ENCODE assay signal across 25 mouse cellular contexts in the genomic region with DNA sequence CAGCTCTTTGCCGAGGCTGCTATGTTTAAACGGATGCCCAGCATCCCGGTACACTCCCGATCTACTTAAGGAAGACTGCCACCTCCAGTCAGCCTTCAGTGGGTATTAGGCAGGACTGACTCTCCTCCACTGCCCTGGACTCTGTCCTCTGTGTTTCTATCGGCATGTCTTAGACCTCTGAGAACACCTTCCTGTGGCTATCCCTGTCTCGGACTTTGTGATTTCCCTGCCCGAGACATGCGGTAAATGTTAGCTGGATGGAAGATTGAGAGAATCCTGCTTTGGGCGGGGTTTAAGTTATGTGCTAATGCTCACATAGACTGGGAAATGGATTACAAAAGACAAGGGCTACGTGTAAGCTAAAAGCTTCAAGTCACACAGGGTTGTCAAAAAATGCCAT. TPM values are rescaled to one million over a fixed set of nuclear protein-coding genes. Genes with fewer than 3 reads are reported as not detected.
DNase-seq lines count a peak whose midpoint lies in the region; ATAC-seq and TF ChIP-seq lines count a peak whose summit lies in the region.
"Had no signal": no experiment of that assay in that cellular context is flagged by ENCODE, and none has a peak within 500 bp of the region (broad histone marks: within the 10 kb centered on the region; RNA-seq: fewer than 3 reads in every experiment).

No protein-coding gene starts in this region.

- H3K27ac ChIP-seq in kidney, adult 2 months (ENCODE audit: insufficient read depth, low read depth, low read length), result no peak overlapping the region
- H3K27ac ChIP-seq in kidney, embryonic 14.5 days (ENCODE audit: low read depth, low read length), result no peak overlapping the region
- peak overlapping the region; percentile 91 for H3K27ac ChIP-seq in layer of hippocampus, adult 2 months
- H3K27ac ChIP-seq: forebrain, embryonic 10.5 days; forebrain, embryonic 13.5 days; gastrocnemius, adult 2 months; heart, embryonic 15.5 days; hindbrain, embryonic 10.5 days; hindbrain, embryonic 13.5 days had no signal

- no peak overlapping the region for H3K4me3 ChIP-seq in kidney, adult 2 months (ENCODE audit: insufficient read depth, low read depth, low read length)
- H3K4me3 ChIP-seq in kidney, embryonic 14.5 days (ENCODE audit: low read length), result no peak overlapping the region
- H3K4me3 ChIP-seq in layer of hippocampus, adult 2 months, result no peak overlapping the region
- H3K4me3 ChIP-seq: forebrain, embryonic 10.5 days; forebrain, embryonic 13.5 days; gastrocnemius, adult 2 months; heart, embryonic 12.5 days; heart, embryonic 15.5 days; hindbrain, embryonic 10.5 days; hindbrain, embryonic 13.5 days had no signal

- no peak overlapping the region for H3K4me2 ChIP-seq in kidney, embryonic 14.5 days (replicated peaks; ENCODE audit: low read depth, low read length)
- H3K4me2 ChIP-seq: forebrain, embryonic 13.5 days; heart, embryonic 12.5 days; heart, embryonic 15.5 days; hindbrain, embryonic 13.5 days had no signal

- H3K4me1 ChIP-seq in kidney, adult 2 months (ENCODE audit: control insufficient read depth, insufficient read depth, low read length), result no peaks in the 10 kb centered on the region
- H3K4me1 ChIP-seq in kidney, embryonic 14.5 days (ENCODE audit: control insufficient read depth, insufficient read depth, low read length), result no peaks in the 10 kb centered on the region

- no peaks in the 10 kb centered on the region for H3K9me3 ChIP-seq in kidney, embryonic 14.5 days (ENCODE audit: control insufficient read depth, low read length)
- H3K9me3 ChIP-seq: forebrain, embryonic 10.5 days; forebrain, embryonic 13.5 days; heart, embryonic 15.5 days; hindbrain, embryonic 13.5 days had no signal

- TF ChIP-seq CTCF in kidney, adult 2 months (conservative IDR thresholded peaks at IDR 0.05; ENCODE audit: insufficient read depth, insufficient read length, low read depth, low read length), result no peak
- no peak for TF ChIP-seq CTCF in layer of hippocampus, adult 2 months (conservative IDR thresholded peaks at IDR 0.05)

- H3K9ac ChIP-seq in kidney, embryonic 14.5 days (ENCODE audit: low read depth, low read length), result no peak overlapping the region
- H3K9ac ChIP-seq: forebrain, embryonic 13.5 days; forebrain, postnatal 0 days; heart, embryonic 12.5 days; heart, embryonic 15.5 days; hindbrain, embryonic 13.5 days had no signal

- peak; percentile 66 for DNase-seq in kidney, adult 2 months
- DNase-seq in layer of hippocampus, adult 2 months (ENCODE audit: low spot score in 2 of 2), result no peak
- DNase-seq in layer of hippocampus, adult 18-20 months (ENCODE audit: low spot score in 2 of 2), result no peak
- DNase-seq in kidney, postnatal 14 days, result peak; percentile 21
- DNase-seq in urinary bladder, postnatal 10 days (ENCODE audit: low spot score), result no peak
- DNase-seq in left cerebral cortex, adult 8-10 months (ENCODE audit: low spot score in 2 of 2), result no peak
- DNase-seq: adrenal gland, postnatal 10 days; cerebellum, adult 18-20 months; cerebellum, adult 9-10 months; cerebellum, postnatal 14 days; forebrain, postnatal 0 days; gastrocnemius, adult 2 months; gastrocnemius, postnatal 14 days; heart, adult 18-20 months; heart, postnatal 10 days; heart, postnatal 36 days had no signal

- WGBS in kidney, adult 2 months, result 80% methylated on average over 10 of the region's 10 CpGs
- 93% methylated on average over 10 of the region's 10 CpGs for WGBS in kidney, embryonic 14.5 days

- TF ChIP-seq POLR2A in kidney, adult 2 months (IDR thresholded peaks at IDR 0.05; ENCODE audit: low read depth, low read length), result no peak

- H3K36me3 ChIP-seq in kidney, adult 2 months (ENCODE audit: control insufficient read depth, insufficient read depth, low read length), result no peaks in the 10 kb centered on the region
- no peaks in the 10 kb centered on the region for H3K36me3 ChIP-seq in kidney, embryonic 14.5 days (ENCODE audit: control insufficient read depth, insufficient read depth, low read length)
- H3K36me3 ChIP-seq: forebrain, embryonic 10.5 days; heart, embryonic 12.5 days; heart, embryonic 15.5 days; hindbrain, embryonic 10.5 days; hindbrain, embryonic 13.5 days had no signal

- no peaks in the 10 kb centered on the region for H3K27me3 ChIP-seq in kidney, adult 2 months (replicated peaks; ENCODE audit: control insufficient read depth, insufficient read depth, low read length)
- no peaks in the 10 kb centered on the region for H3K27me3 ChIP-seq in kidney, embryonic 14.5 days (ENCODE audit: control insufficient read depth, insufficient read depth, low read length)
- H3K27me3 ChIP-seq: forebrain, embryonic 13.5 days; heart, embryonic 12.5 days; heart, embryonic 15.5 days; hindbrain, embryonic 13.5 days had no signal

- ATAC-seq in kidney, embryonic 14.5 days (ENCODE audit: low FRiP score, low TSS enrichment), result no peak
- ATAC-seq: CD4-positive, CD25-positive, alpha-beta regulatory T cell, adult 4 months; forebrain, embryonic 13.5 days; forebrain, postnatal 0 days; hindbrain, embryonic 16.5 days had no signal

RNA-seq across cellular contexts. Expression of gene Zfp706, which starts 39.0 kb away (rescaled TPM):
- 63.1 and 82.2 TPM in 2 replicates for polyA plus RNA-seq in kidney, adult 2 months (2012; rRNA removed)
- 344 and 424 TPM in 2 replicates for polyA plus RNA-seq in kidney, embryonic 14.5 days (2014; fragmentation: Nextera tagmentation; extraction: Ambion mirVana)
- 100 to 1,000 TPM; 275 to 283 TPM for total RNA-seq in layer of hippocampus, adult 2 months (2021)
- total RNA-seq in layer of hippocampus, adult 18-20 months (2021), result 100 to 1,000 TPM; 286 to 290 TPM
- total RNA-seq in left cerebral cortex, adult 8-10 months (2022), result 100 to 1,000 TPM; 193 to 250 (median 224) TPM

Comparison
In these comparisons a context has a peak if more than half of its experiments do, and no peak if none do; other contexts are left out.
1. DNase-seq: peak in kidney, adult 2 months (single experiment) and kidney, postnatal 14 days (single experiment); none in layer of hippocampus, adult 2 months (0 of 2), layer of hippocampus, adult 18-20 months (0 of 2), urinary bladder, postnatal 10 days (single experiment) and left cerebral cortex, adult 8-10 months (0 of 2).